Mouse (Mus musculus) lung, postnatal 0 days (tissue): Measurements from ENCODE around the gene Sorl1. TPM values are rescaled to one million over a fixed set of nuclear protein-coding genes. Genes with fewer than 3 reads are reported as not detected.

ENCODE experiments used
- ATAC-seq: fragments of 200-750 bp; cut with Nextera tagmentation; 2 replicates; pipeline ENCODE4 v1.8.0; 2017; ENCODE audit warnings: moderate library complexity
- DNase-seq: peaks from one replicate; pipeline ENCODE4 v3.0.0-alpha.2; 2016; ENCODE audit warnings: low spot score
- H3K27ac ChIP-seq: fragments of 300-500 bp; sonication (generic); 2 replicates; pipeline ENCODE4 v1.5.1; 2014; ENCODE audit warnings: antibody characterized with exemption, mild to moderate bottlenecking, low read length, mixed read lengths
- H3K27me3 ChIP-seq: fragments of 300-500 bp; sonication (generic); replicated peaks from 2 replicates; pipeline ENCODE4 v1.6.1; 2014; ENCODE audit warnings: low read length, mixed read lengths; ENCODE audit not compliant: insufficient read depth
- H3K36me3 ChIP-seq: fragments of 300-500 bp; sonication (generic); 2 replicates; pipeline ENCODE4 v1.6.1; 2014; ENCODE audit warnings: low read length, mixed read lengths; ENCODE audit not compliant: insufficient read depth
- H3K4me1 ChIP-seq: fragments of 300-500 bp; sonication (generic); 2 replicates; pipeline ENCODE4 v1.6.1; 2014; ENCODE audit warnings: antibody characterized with exemption, low read depth, low read length, mixed read lengths; ENCODE audit not compliant: insufficient read depth
- H3K4me2 ChIP-seq: fragments of 300-500 bp; sonication (generic); replicated peaks from 2 replicates; pipeline ENCODE4 v1.6.1; 2014; ENCODE audit warnings: low read depth, mild to moderate bottlenecking, low read length, moderate library complexity, mixed read lengths
- H3K4me3 ChIP-seq: fragments of 300-500 bp; sonication (generic); 2 replicates; pipeline ENCODE4 v1.5.1; 2014; ENCODE audit warnings: low read depth, low read length
- H3K9ac ChIP-seq: fragments of 300-500 bp; sonication (generic); replicated peaks from 2 replicates; pipeline ENCODE4 v1.6.1; 2014; ENCODE audit warnings: low read depth, mild to moderate bottlenecking
- H3K9me3 ChIP-seq: fragments of 300-500 bp; sonication (generic); 2 replicates; pipeline ENCODE4 v1.6.1; 2016; ENCODE audit warnings: low read length, mixed read lengths
- CTCF ChIP-seq: IDR thresholded peaks from 2 replicates; pipeline ENCODE4 v1.5.1; 2016; ENCODE audit warnings: antibody characterized with exemption, mild to moderate bottlenecking
- EP300 ChIP-seq: IDR thresholded peaks from 2 replicates; pipeline ENCODE4 v1.6.1; 2016; ENCODE audit warnings: antibody characterized with exemption, mild to moderate bottlenecking, control low read depth
- WGBS: fragments of 180-500 bp; shearing (Covaris S2); extraction: QIAGEN DNeasy Blood & Tissue Kit; methylation state at CpG from one replicate; pipeline ENCODE4 v1.1.7; 2014; 5-methylcytosine and 5-hydroxymethylcytosine counted together
- polyA plus RNA-seq: library from polyadenylated mRNA; unstranded; fragments of >200 nt; fragmentation: Nextera tagmentation; extraction: Ambion mirVana; gene quantifications from 2 replicates; pipeline ENCODE4 v1.2.1, GENCODE M21; 2015

The Sorl1 gene
- 16.4 and 18.4 TPM in 2 replicates for polyA plus RNA-seq

- no peaks in the 10 kb centered on the region for H3K4me1 ChIP-seq
- peak within 1 kb of the TSS; percentile 79 for H3K4me3 ChIP-seq
- no peaks in the 10 kb centered on the region for H3K36me3 ChIP-seq
- H3K4me2 ChIP-seq = peak within 1 kb of the TSS; percentile 76
- no peaks in the 10 kb centered on the region for H3K27me3 ChIP-seq
- H3K27ac ChIP-seq = peak within 1 kb of the TSS; percentile 78
- DNase-seq = peak; percentile 82
- ATAC-seq = peak; percentile 92
- 2% methylated on average over 41 of the region's 94 CpGs for WGBS
- H3K9ac ChIP-seq = peak within 1 kb of the TSS; percentile 64
- TF ChIP-seq CTCF (peak; percentile 74), EP300 (no peak)
- no peaks in the 10 kb centered on the region for H3K9me3 ChIP-seq
Measured at GRCm38 (mm10) chr9:42123713-42124576, at the start of gene Sorl1. Gene Sorl1, minus strand, starts transcription at chr9:42124297.

DNA sequence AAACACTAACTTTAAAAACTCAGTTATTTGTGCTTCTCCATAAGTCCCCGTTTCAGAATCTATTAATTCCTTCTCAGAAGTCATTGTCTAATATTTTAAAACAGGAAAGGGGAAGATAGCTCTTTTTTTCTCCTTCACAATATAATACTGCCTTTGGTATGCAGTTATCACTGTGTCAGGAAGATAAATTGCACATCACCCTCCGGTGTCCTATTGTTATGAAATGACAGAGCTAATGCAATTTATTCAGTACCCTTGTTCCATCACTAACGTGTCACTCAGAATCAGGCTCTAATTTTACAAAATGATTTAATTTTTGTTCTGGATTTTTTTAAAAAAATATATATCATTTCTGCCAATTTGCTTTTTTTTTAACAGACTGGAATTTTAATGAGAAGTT is 49.7 kb upstream of the Sorl1 start:
- ATAC-seq (no peak), DNase-seq (no peak)
- 48% methylated on average over 3 of the region's 3 CpGs for WGBS
- H3K27me3 ChIP-seq = no peaks in the 10 kb centered on the region
- no peak overlapping the region for H3K4me2 ChIP-seq
- no peak overlapping the region for H3K9ac ChIP-seq
- no peak for TF ChIP-seq CTCF
- TF ChIP-seq EP300 = no peak
- H3K4me3 ChIP-seq = no peak overlapping the region
- H3K4me1 ChIP-seq = no peaks in the 10 kb centered on the region
- no peaks in the 10 kb centered on the region for H3K36me3 ChIP-seq
- no peaks in the 10 kb centered on the region for H3K9me3 ChIP-seq
- H3K27ac ChIP-seq = no peak overlapping the region

- peak; percentile 53 for ATAC-seq
- Histone ChIP-seq H3K9ac (no peak overlapping the region), H3K4me1 (no peaks in the 10 kb centered on the region), H3K36me3 (no peaks in the 10 kb centered on the region), H3K4me3 (no peak overlapping the region), H3K9me3 (no peaks in the 10 kb centered on the region), H3K4me2 (no peak overlapping the region), H3K27ac (no peak overlapping the region), H3K27me3 (no peaks in the 10 kb centered on the region)
- TF ChIP-seq EP300 (no peak), CTCF (no peak)
- peak; percentile 53 for DNase-seq
- 69% methylated on average over 7 of the region's 8 CpGs for WGBS
Measured at GRCm38 (mm10) chr9:42169491-42169890, 45.4 kb upstream of the Sorl1 start.

GRCm38 (mm10) chr9:42169025-42169424 is 44.9 kb upstream of the Sorl1 start:
- H3K4me2 ChIP-seq = no peak overlapping the region
- no peaks in the 10 kb centered on the region for H3K36me3 ChIP-seq
- H3K27me3 ChIP-seq = no peaks in the 10 kb centered on the region
- no peaks in the 10 kb centered on the region for H3K4me1 ChIP-seq
- peak; percentile 61 for ATAC-seq
- H3K9me3 ChIP-seq = no peaks in the 10 kb centered on the region
- 0 out of 2 replicates have a peak overlapping the region, but pooled peaks have one; percentile 32 for H3K27ac ChIP-seq
- H3K4me3 ChIP-seq = no peak overlapping the region
- peak; percentile 52 for DNase-seq
- 67% methylated on average over 7 of the region's 7 CpGs for WGBS
- TF ChIP-seq EP300 (no peak), CTCF (no peak)
- no peak overlapping the region for H3K9ac ChIP-seq

GRCm38 (mm10) chr9:42164930-42165329 is 40.8 kb upstream of the Sorl1 start:
- peak; percentile 21 for DNase-seq
- H3K4me3 ChIP-seq = no peak overlapping the region
- no peak overlapping the region for H3K27ac ChIP-seq
- H3K4me2 ChIP-seq = no peak overlapping the region
- H3K4me1 ChIP-seq = no peaks in the 10 kb centered on the region
- ATAC-seq = no peak
- no peak for TF ChIP-seq EP300
- peak; percentile 50 for TF ChIP-seq CTCF
- no peaks in the 10 kb centered on the region for H3K36me3 ChIP-seq
- no peak overlapping the region for H3K9ac ChIP-seq
- H3K9me3 ChIP-seq = no peaks in the 10 kb centered on the region
- no peaks in the 10 kb centered on the region for H3K27me3 ChIP-seq
- 61% methylated on average over 2 of the region's 2 CpGs for WGBS

DNA sequence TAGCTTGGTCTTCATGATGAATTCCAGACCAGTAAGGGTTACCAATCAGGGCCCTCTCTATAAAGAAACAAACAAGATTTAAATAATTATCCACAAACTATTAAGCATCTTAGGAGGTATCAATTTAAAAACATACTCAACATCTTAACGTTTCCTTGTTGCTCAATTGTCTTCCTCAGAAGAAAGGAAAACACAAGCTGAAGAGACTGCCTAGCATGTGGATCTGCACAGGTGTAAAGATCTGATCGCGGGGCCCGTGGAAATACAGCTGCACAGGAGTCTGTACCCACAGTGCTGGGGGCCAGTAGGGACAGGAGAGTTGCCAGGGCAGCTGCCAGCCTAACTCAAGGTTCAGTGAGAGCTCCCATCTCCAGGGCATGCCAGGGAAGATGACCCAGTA is 38.9 kb upstream of the Sorl1 start:
- Histone ChIP-seq H3K4me2 (no peak overlapping the region), H3K36me3 (no peaks in the 10 kb centered on the region), H3K27me3 (no peaks in the 10 kb centered on the region), H3K9me3 (no peaks in the 10 kb centered on the region), H3K4me3 (no peak overlapping the region), H3K4me1 (no peaks in the 10 kb centered on the region), H3K9ac (no peak overlapping the region), H3K27ac (no peak overlapping the region)
- 89% methylated on average over 4 of the region's 4 CpGs for WGBS
- TF ChIP-seq EP300 (no peak), CTCF (no peak)
- ATAC-seq = no peak
- DNase-seq = no peak
